Mouse (Mus musculus) embryonic facial prominence, embryonic 11.5 days (tissue): ENCODE measurements at regions not wholly inside any gene's neighbourhood (a gene's known extent, or its start where the extent isn't known, plus 50 kb on each side); places are given as distances from the start of the nearest gene placed in this dataset.

Experiments
- ATAC-seq: fragments of 200-750 bp; cut with Nextera tagmentation; replicated peaks from 2 replicates; pipeline ENCODE4 v1.8.0; 2017; ENCODE audit warnings: low read depth; ENCODE audit not compliant: insufficient number of reproducible peaks, low FRiP score, low TSS enrichment
- DNase-seq: peaks from one replicate; pipeline ENCODE4 v3.0.0-alpha.2; 2015; ENCODE audit warnings: low spot score
- H3K27ac ChIP-seq: fragments of 300-500 bp; sonication (generic); replicated peaks from 2 replicates; pipeline ENCODE4 v1.5.1; 2014; ENCODE audit warnings: mild to moderate bottlenecking, low read depth, low read length, control low read depth
- H3K27me3 ChIP-seq: fragments of 300-500 bp; sonication (generic); 2 replicates; pipeline ENCODE4 v1.6.1; 2014; ENCODE audit warnings: mild to moderate bottlenecking, low read length, moderate library complexity, mixed read lengths; ENCODE audit not compliant: control insufficient read depth, insufficient read depth
- H3K36me3 ChIP-seq: fragments of 300-500 bp; sonication (generic); replicated peaks from 2 replicates; pipeline ENCODE4 v1.6.1; 2014; ENCODE audit warnings: low read depth, mild to moderate bottlenecking, low read length, moderate library complexity, mixed read lengths; ENCODE audit not compliant: control insufficient read depth, insufficient read depth
- H3K4me1 ChIP-seq: fragments of 300-500 bp; sonication (generic); 2 replicates; pipeline ENCODE4 v1.6.1; 2014; ENCODE audit warnings: low read length, mixed read lengths; ENCODE audit not compliant: control insufficient read depth, insufficient read depth
- H3K4me2 ChIP-seq: fragments of 300-500 bp; sonication (generic); 2 replicates; pipeline ENCODE4 v1.6.1; 2014; ENCODE audit warnings: low read depth, mild to moderate bottlenecking, control low read depth, low read length, moderate library complexity
- H3K4me3 ChIP-seq: fragments of 300-500 bp; sonication (generic); 2 replicates; pipeline ENCODE4 v1.5.1; 2014; ENCODE audit warnings: low read depth, low read length, control low read depth
- H3K9ac ChIP-seq: fragments of 300-500 bp; sonication (generic); replicated peaks from 2 replicates; pipeline ENCODE4 v1.6.1; 2014; ENCODE audit warnings: mild to moderate bottlenecking, control low read depth, low read length
- H3K9me3 ChIP-seq: fragments of 300-500 bp; sonication (generic); replicated peaks from 2 replicates; pipeline ENCODE4 v1.6.1; 2016; ENCODE audit warnings: mild to moderate bottlenecking, low read length, inconsistent platforms, mixed read lengths; ENCODE audit not compliant: control insufficient read depth
- WGBS: fragments of 180-500 bp; shearing (Covaris S2); extraction: QIAGEN DNeasy Blood & Tissue Kit; methylation state at CpG from one replicate; pipeline ENCODE4 v1.1.7; 2014; 5-methylcytosine and 5-hydroxymethylcytosine counted together

- H3K36me3 ChIP-seq = no peaks in the 10 kb centered on the region
- H3K27ac ChIP-seq = no peak overlapping the region
- no peak overlapping the region for H3K9ac ChIP-seq
- no peaks in the 10 kb centered on the region for H3K9me3 ChIP-seq
- H3K4me2 ChIP-seq = no peak overlapping the region
- DNase-seq (no peak), ATAC-seq (no peak)
- 90% methylated on average over 6 of the region's 6 CpGs for WGBS
- no peaks in the 10 kb centered on the region for H3K4me1 ChIP-seq
- no peaks in the 10 kb centered on the region for H3K27me3 ChIP-seq
- H3K4me3 ChIP-seq = no peak overlapping the region
Observed at GRCm38 (mm10) chr12:26244701-26245100, 170.4 kb downstream of the Rnf144a start.

GRCm38 (mm10) chr12:26227557-26228020, 187.5 kb downstream of the Rnf144a start:
- H3K27ac ChIP-seq = no peak overlapping the region
- 89% methylated on average over 15 of the region's 15 CpGs for WGBS
- no peak for ATAC-seq

GRCm38 (mm10) chr12:26226363-26226762, 188.7 kb downstream of the Rnf144a start:
- Histone ChIP-seq H3K27ac (no peak overlapping the region), H3K9me3 (no peaks in the 10 kb centered on the region), H3K4me2 (no peak overlapping the region), H3K4me1 (no peaks in the 10 kb centered on the region), H3K36me3 (no peaks in the 10 kb centered on the region), H3K27me3 (no peaks in the 10 kb centered on the region), H3K4me3 (no peak overlapping the region), H3K9ac (no peak overlapping the region)
- ATAC-seq = no peak
- WGBS = 5% methylated on average over 2 of the region's 2 CpGs
- DNase-seq = peak; percentile 75

More at GRCm38 (mm10) chr12:26227557-26228020, 187.5 kb downstream of the Rnf144a start:
- no peak overlapping the region for H3K4me2 ChIP-seq
- no peak overlapping the region for H3K9ac ChIP-seq
- no peaks in the 10 kb centered on the region for H3K27me3 ChIP-seq
- DNase-seq = no peak
- no peak overlapping the region for H3K4me3 ChIP-seq
- no peaks in the 10 kb centered on the region for H3K36me3 ChIP-seq
- H3K9me3 ChIP-seq = no peaks in the 10 kb centered on the region
- no peaks in the 10 kb centered on the region for H3K4me1 ChIP-seq

DNA sequence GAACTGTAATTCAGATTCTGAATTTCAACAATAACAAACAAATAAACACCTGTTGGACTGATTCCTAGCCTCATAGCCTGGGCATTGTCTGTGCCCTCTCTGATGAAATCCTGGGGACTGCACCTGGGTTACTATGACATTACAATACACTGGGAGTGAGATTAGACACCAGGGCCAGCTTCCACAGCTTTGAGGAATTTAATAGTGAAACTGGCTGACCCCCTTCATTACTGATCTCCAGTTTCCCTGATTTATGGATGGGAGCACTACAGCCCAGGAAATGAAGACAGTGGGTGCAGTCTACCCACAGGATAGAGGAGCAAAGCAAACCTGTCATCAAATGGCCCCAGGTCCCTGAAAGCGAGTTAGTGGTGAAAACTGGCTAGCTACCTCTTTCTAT, 202.6 kb downstream of the Rnf144a start:
- H3K9ac ChIP-seq = no peak overlapping the region
- 81% methylated on average over 1 of the region's 1 CpGs for WGBS
- no peaks in the 10 kb centered on the region for H3K36me3 ChIP-seq
- H3K27me3 ChIP-seq = no peaks in the 10 kb centered on the region
- no peaks in the 10 kb centered on the region for H3K9me3 ChIP-seq
- H3K4me1 ChIP-seq = no peaks in the 10 kb centered on the region
- no peak overlapping the region for H3K4me2 ChIP-seq
- H3K4me3 ChIP-seq = no peak overlapping the region
- ATAC-seq = no peak
- H3K27ac ChIP-seq = no peak overlapping the region
- no peak for DNase-seq

DNA sequence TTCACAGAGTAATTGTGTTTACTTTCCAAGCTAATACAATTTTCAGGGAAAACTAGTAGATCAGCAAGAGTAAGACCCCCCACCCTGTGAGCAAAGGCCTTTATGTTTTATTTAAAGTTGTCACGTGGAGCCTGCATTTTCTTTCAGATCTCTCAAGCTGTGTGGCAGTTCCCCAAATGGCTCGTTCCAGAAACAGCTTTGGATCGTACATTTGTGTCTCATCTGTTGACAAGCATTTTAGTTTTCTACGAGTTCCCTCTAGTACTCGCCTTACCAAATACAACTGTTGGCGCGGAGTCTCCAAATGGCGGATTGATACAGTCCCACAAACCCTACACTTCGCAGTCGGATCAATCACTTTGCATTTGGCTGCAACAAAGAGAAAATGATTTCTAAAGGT, 203.6 kb downstream of the Rnf144a start:
- 62% methylated on average over 10 of the region's 10 CpGs for WGBS
- H3K36me3 ChIP-seq = no peaks in the 10 kb centered on the region
- no peaks in the 10 kb centered on the region for H3K9me3 ChIP-seq
- no peak overlapping the region for H3K27ac ChIP-seq
- ATAC-seq = no peak
- no peak overlapping the region for H3K4me2 ChIP-seq
- H3K27me3 ChIP-seq = no peaks in the 10 kb centered on the region
- H3K9ac ChIP-seq = no peak overlapping the region
- no peaks in the 10 kb centered on the region for H3K4me1 ChIP-seq
- no peak overlapping the region for H3K4me3 ChIP-seq
- no peak for DNase-seq

- Histone ChIP-seq H3K4me2 (no peak overlapping the region), H3K27me3 (no peaks in the 10 kb centered on the region), H3K27ac (no peak overlapping the region), H3K4me1 (no peaks in the 10 kb centered on the region), H3K36me3 (no peaks in the 10 kb centered on the region), H3K4me3 (no peak overlapping the region), H3K9ac (no peak overlapping the region), H3K9me3 (no peaks in the 10 kb centered on the region)
- 95% methylated on average over 4 of the region's 4 CpGs for WGBS
- DNase-seq (no peak), ATAC-seq (no peak)
Observed at GRCm38 (mm10) chr12:26206751-26207150, 208.3 kb downstream of the Rnf144a start.

DNA sequence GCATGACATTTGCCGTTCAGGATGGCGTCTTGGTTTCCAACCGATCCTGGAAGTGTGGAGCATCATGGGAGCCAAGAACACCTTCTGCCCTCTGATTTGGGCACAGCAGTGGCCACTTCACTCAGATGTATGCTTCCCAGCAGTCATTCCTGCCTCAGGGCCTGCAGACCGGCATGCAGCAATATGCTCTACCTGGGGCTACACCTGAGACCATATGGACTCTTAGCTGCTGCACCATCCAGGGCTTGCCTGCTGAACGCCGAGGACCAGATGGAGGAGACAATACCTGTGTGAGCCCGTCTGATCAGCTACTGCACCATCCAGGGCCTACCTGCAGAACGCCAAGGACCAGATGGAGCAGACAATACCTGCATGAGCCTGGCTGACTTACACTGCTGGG, 209.0 kb downstream of the Rnf144a start:
- Histone ChIP-seq H3K9ac (no peak overlapping the region), H3K4me2 (no peak overlapping the region), H3K27ac (no peak overlapping the region), H3K27me3 (no peaks in the 10 kb centered on the region), H3K4me1 (no peaks in the 10 kb centered on the region), H3K9me3 (no peaks in the 10 kb centered on the region), H3K4me3 (no peak overlapping the region), H3K36me3 (no peaks in the 10 kb centered on the region)
- ATAC-seq (no peak), DNase-seq (no peak)
- WGBS = 92% methylated on average over 8 of the region's 8 CpGs

DNA sequence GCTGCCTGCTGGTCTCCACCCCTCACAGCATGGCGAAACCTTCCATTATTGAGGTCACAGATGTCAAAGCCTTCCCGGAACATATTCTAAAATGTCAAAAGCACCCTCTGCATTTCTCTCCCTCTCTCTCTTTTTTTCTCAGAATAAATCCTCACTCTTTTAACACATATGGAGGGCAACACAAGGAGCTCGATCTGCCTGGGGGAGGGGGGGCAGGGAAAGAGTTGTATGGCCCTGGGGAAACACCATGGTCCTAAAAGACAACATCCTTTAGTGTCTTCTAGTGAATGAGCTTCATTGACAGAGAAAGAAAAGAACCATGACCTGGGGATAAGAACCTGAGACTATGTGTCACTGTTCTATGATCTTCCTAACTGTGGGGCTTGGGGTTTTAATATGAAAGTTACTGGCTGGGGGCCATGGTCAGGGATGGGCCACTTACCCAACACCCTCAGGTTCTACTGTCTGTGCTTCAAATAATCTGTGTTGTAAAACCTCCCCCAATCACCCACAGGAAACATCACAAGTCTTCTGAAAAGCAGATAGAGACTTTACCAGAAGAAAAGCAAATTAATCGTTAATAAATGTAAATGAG, 223.0 kb downstream of the Rnf144a start:
- DNase-seq (no peak), ATAC-seq (no peak)
- Histone ChIP-seq H3K9ac (no peak overlapping the region), H3K9me3 (no peaks in the 10 kb centered on the region), H3K4me3 (no peak overlapping the region), H3K4me2 (no peak overlapping the region), H3K27me3 (no peaks in the 10 kb centered on the region), H3K36me3 (no peaks in the 10 kb centered on the region), H3K4me1 (no peaks in the 10 kb centered on the region), H3K27ac (no peak overlapping the region)
- WGBS = 43% methylated on average over 4 of the region's 4 CpGs
